In the genomic region with DNA sequence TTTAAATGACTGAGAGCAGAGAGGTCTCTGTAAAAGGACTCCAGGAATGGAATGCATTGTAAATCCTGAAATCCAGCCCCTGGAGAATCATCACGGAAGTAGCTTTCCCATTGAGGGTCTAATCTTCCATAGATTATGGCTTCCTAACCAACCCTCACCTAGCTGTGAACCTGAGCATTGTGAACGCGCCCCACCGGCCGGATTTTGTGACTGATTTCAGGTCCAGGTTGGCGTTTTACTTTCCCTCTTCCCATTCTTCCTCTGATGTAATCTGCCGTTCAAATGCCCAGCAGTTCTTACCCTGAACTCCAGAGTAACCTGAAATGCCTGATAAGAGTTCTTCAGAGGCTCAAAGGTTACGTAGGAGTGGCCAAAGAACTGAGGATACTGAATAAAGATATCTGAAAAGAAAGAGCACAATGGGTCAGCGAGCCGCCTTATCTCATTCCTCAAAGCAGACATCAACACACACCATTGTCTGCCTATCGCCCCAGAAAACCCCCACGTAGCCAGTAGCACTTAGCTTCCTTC, we compare ENCODE assay signal across 22 mouse cellular contexts.
DNase-seq lines count a peak whose midpoint lies in the region; ATAC-seq and TF ChIP-seq lines count a peak whose summit lies in the region.
"Had no signal": no experiment of that assay in that cellular context is flagged by ENCODE, and none has a peak within 500 bp of the region (broad histone marks: within the 10 kb centered on the region; RNA-seq: fewer than 3 reads in every experiment).

No protein-coding gene starts in this region.

- no peak for TF ChIP-seq CTCF in stomach, postnatal 0 days (IDR thresholded peaks at IDR 0.05; ENCODE audit: low read depth)

- H3K4me3 ChIP-seq in stomach, postnatal 0 days (ENCODE audit: low read depth, low read length), result no peak overlapping the region
- H3K4me3 ChIP-seq in midbrain, embryonic 15.5 days, result no peak overlapping the region
- H3K4me3 ChIP-seq: forebrain, embryonic 10.5 days; forebrain, embryonic 13.5 days; heart, embryonic 13.5 days had no signal

- 55% methylated on average over 12 of the region's 12 CpGs for WGBS in stomach, postnatal 0 days
- WGBS in midbrain, embryonic 15.5 days, result 76% methylated on average over 12 of the region's 12 CpGs

- H3K36me3 ChIP-seq in stomach, postnatal 0 days (ENCODE audit: control insufficient read depth, insufficient read depth, low read length), result no peaks in the 10 kb centered on the region
- H3K36me3 ChIP-seq in midbrain, embryonic 15.5 days (replicated peaks), result no peaks in the 10 kb centered on the region
- H3K36me3 ChIP-seq: forebrain, embryonic 10.5 days had no signal

- no peak overlapping the region for H3K27ac ChIP-seq in stomach, postnatal 0 days (replicated peaks)
- H3K27ac ChIP-seq in midbrain, embryonic 15.5 days, result no peak overlapping the region
- H3K27ac ChIP-seq: forebrain, embryonic 10.5 days; forebrain, embryonic 13.5 days; heart, embryonic 13.5 days; hindbrain, embryonic 14.5 days; hindbrain, postnatal 0 days had no signal

- peak; percentile 58 for DNase-seq in heart, adult 11 months
- DNase-seq in heart, adult 9 months (ENCODE audit: low spot score in 2 of 2), result no peak
- peak; percentile 15 for DNase-seq in testis, postnatal 10 days (ENCODE audit: low spot score)
- no peak for DNase-seq in testis, postnatal 14 days (ENCODE audit: low spot score)
- no peak for DNase-seq in stomach, postnatal 0 days (ENCODE audit: low spot score)
- DNase-seq in frontal cortex, adult 2 months (ENCODE audit: extremely low spot score in 1 of 2, low spot score in 1 of 2), result no peak
- DNase-seq: adrenal gland, adult 8-10 months; adrenal gland, postnatal 25 days; cerebellum, adult 11-12 months; cerebellum, adult 8-10 months; cerebellum, postnatal 10 days; gastrocnemius, postnatal 25 days; heart, postnatal 14 days; heart, postnatal 4 days had no signal

- ATAC-seq in stomach, postnatal 0 days (ENCODE audit: low FRiP score, low TSS enrichment), result 0 out of 2 replicates have a peak, but pooled peaks have one; percentile 26
- no peak for ATAC-seq in midbrain, embryonic 15.5 days (replicated peaks)
- ATAC-seq: activated CD4-positive, CD25-positive, alpha-beta regulatory T cell, adult 4 months; forebrain, embryonic 13.5 days; forebrain, embryonic 16.5 days; hindbrain, postnatal 0 days had no signal

- H3K9me3 ChIP-seq in stomach, postnatal 0 days (ENCODE audit: control insufficient read depth, low read length), result peaks cover 4% of the 10 kb centered on the region; the same call in 1 of the 2 replicates
- 0 out of 2 replicates have a peak, but pooled peaks cover 3% of the 10 kb centered on the region for H3K9me3 ChIP-seq in midbrain, embryonic 15.5 days
- H3K9me3 ChIP-seq: forebrain, embryonic 13.5 days had no signal

- H3K27me3 ChIP-seq in stomach, postnatal 0 days (ENCODE audit: control insufficient read depth, insufficient read depth, low read length), result no peaks in the 10 kb centered on the region
- H3K27me3 ChIP-seq in midbrain, embryonic 15.5 days (replicated peaks), result no peaks in the 10 kb centered on the region
- H3K27me3 ChIP-seq: forebrain, embryonic 13.5 days; heart, embryonic 13.5 days had no signal

- H3K4me1 ChIP-seq in stomach, postnatal 0 days (replicated peaks; ENCODE audit: control insufficient read depth, insufficient read depth), result no peaks in the 10 kb centered on the region
- H3K4me1 ChIP-seq in midbrain, embryonic 15.5 days, result no peaks in the 10 kb centered on the region
- H3K4me1 ChIP-seq: forebrain, embryonic 10.5 days; forebrain, embryonic 13.5 days had no signal

- H3K4me2 ChIP-seq in stomach, postnatal 0 days (replicated peaks; ENCODE audit: low read depth), result no peak overlapping the region
- no peak overlapping the region for H3K4me2 ChIP-seq in midbrain, embryonic 15.5 days
- H3K4me2 ChIP-seq: forebrain, embryonic 13.5 days; heart, embryonic 13.5 days; hindbrain, embryonic 14.5 days had no signal

- no peak for TF ChIP-seq EP300 in stomach, postnatal 0 days (optimal IDR thresholded peaks at IDR 0.05)

- no peak overlapping the region for H3K9ac ChIP-seq in stomach, postnatal 0 days (ENCODE audit: low read length)
- H3K9ac ChIP-seq in midbrain, embryonic 15.5 days, result no peak overlapping the region
- H3K9ac ChIP-seq: forebrain, embryonic 13.5 days; heart, embryonic 13.5 days; hindbrain, embryonic 14.5 days had no signal

Comparison
In these comparisons a context has a peak if more than half of its experiments do, and no peak if none do; other contexts are left out.
1. DNase-seq: peak in heart, adult 11 months (single experiment) and testis, postnatal 10 days (single experiment); none in heart, adult 9 months (0 of 2), testis, postnatal 14 days (single experiment), stomach, postnatal 0 days (single experiment) and frontal cortex, adult 2 months (0 of 2).